Mouse (Mus musculus): ENCODE measurements around the gene Slc12a7.

DNA sequence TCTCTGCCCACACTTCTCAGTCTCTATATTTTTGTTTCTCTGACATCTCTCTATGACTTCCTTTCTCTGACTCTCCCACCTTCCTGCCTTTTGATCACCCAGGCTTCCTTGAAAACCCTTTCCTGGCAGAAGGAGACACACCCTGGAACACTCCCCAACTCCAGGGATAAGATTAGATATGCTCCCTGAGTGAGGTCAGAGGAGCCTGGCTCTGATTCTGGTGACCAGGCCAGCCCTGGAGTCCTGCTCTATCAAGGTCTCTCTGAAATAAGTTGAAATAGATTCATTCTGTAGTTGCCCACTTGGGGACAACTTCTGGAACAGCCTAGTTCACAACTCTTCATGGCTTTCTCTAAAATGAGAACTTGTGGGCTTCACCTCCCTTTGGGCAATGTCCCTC lies 4.3 kb upstream of the Slc12a7 start:
- TF ChIP-seq CTCF (IDR thresholded peaks at IDR 0.05; ENCODE audit: borderline replicate concordance, insufficient read depth, low read length) (no peak), POLR2A (IDR thresholded peaks at IDR 0.05; ENCODE audit: low read depth, low read length) (no peak)
